Mouse (Mus musculus) intestine, postnatal 0 days (tissue): ENCODE results near the gene Nt5c. TPM values are rescaled to one million over a fixed set of nuclear protein-coding genes. Genes with fewer than 3 reads are reported as not detected.

Experiments
- ATAC-seq: fragments of 200-750 bp; cut with Nextera tagmentation; 2 replicates; pipeline ENCODE4 v1.8.0; 2017; ENCODE audit warnings: mild to moderate bottlenecking, moderate TSS enrichment, moderate library complexity
- H3K27ac ChIP-seq: fragments of 300-500 bp; sonication (generic); 2 replicates; pipeline ENCODE4 v1.5.1; 2014; ENCODE audit warnings: mild to moderate bottlenecking, low read depth, low read length, moderate library complexity
- H3K27me3 ChIP-seq: fragments of 300-500 bp; sonication (generic); replicated peaks from 2 replicates; pipeline ENCODE4 v1.6.1; 2014; ENCODE audit warnings: low read length, mixed read lengths; ENCODE audit not compliant: control insufficient read depth, insufficient read depth
- H3K36me3 ChIP-seq: fragments of 300-500 bp; sonication (generic); 2 replicates; pipeline ENCODE4 v1.6.1; 2014; ENCODE audit warnings: mild to moderate bottlenecking, moderate library complexity; ENCODE audit not compliant: control insufficient read depth, insufficient read depth
- H3K4me1 ChIP-seq: fragments of 300-500 bp; sonication (generic); replicated peaks from 2 replicates; pipeline ENCODE4 v1.6.1; 2014; ENCODE audit warnings: antibody characterized with exemption, low read length, mixed read lengths; ENCODE audit not compliant: control insufficient read depth, insufficient read depth
- H3K4me2 ChIP-seq: fragments of 300-500 bp; sonication (generic); replicated peaks from 2 replicates; pipeline ENCODE4 v1.6.1; 2014; ENCODE audit warnings: low read depth, mild to moderate bottlenecking, moderate library complexity
- H3K4me3 ChIP-seq: fragments of 300-500 bp; sonication (generic); 2 replicates; pipeline ENCODE4 v1.5.1; 2014; ENCODE audit warnings: low read depth, low read length
- H3K9ac ChIP-seq: fragments of 300-500 bp; sonication (generic); 2 replicates; pipeline ENCODE4 v1.6.1; 2014; ENCODE audit warnings: mild to moderate bottlenecking, low read depth, low read length
- H3K9me3 ChIP-seq: fragments of 300-500 bp; sonication (generic); 2 replicates; pipeline ENCODE4 v1.6.1; 2016; ENCODE audit warnings: mixed run types; ENCODE audit not compliant: control insufficient read depth
- CTCF ChIP-seq: sonication (generic); IDR thresholded peaks from 2 replicates; pipeline ENCODE4 v1.5.1; 2016; ENCODE audit warnings: low read depth, mild to moderate bottlenecking, control low read depth, antibody characterized with exemption, moderate library complexity
- WGBS: fragments of 180-500 bp; shearing (Covaris S2); extraction: QIAGEN DNeasy Blood & Tissue Kit; methylation state at CpG from one replicate; pipeline ENCODE4 v1.1.7; 2014; 5-methylcytosine and 5-hydroxymethylcytosine counted together
- polyA plus RNA-seq: library from polyadenylated mRNA; unstranded; fragments of >200 nt; fragmentation: Nextera tagmentation; extraction: Ambion mirVana; gene quantifications from 2 replicates; pipeline ENCODE4 v1.2.1, GENCODE M21; 2015

Gene Nt5c
- polyA plus RNA-seq, 1 experiment from 2014 or later = 189 TPM

GRCm38 (mm10) chr11:115473626-115474275 lies 17.9 kb downstream of the Nt5c start:
- Histone ChIP-seq H3K4me2 (peak overlapping the region; percentile 6; the same call in 1 of the 2 replicates), H3K36me3 (no peaks in the 10 kb centered on the region), H3K27ac (no peak overlapping the region; the same call in 1 of the 2 replicates), H3K9me3 (no peaks in the 10 kb centered on the region), H3K9ac (no peak overlapping the region), H3K4me3 (no peak overlapping the region), H3K4me1 (0 out of 2 replicates have a peak, but pooled peaks cover 6% of the 10 kb centered on the region), H3K27me3 (no peaks in the 10 kb centered on the region)
- WGBS = 24% methylated on average over 15 of the region's 15 CpGs
- peak; percentile 98 for TF ChIP-seq CTCF
- peak; percentile 51 for ATAC-seq

GRCm38 (mm10) chr11:115472183-115472582 lies 19.5 kb downstream of the Nt5c start:
- H3K4me3 ChIP-seq = no peak overlapping the region
- 84% methylated on average over 7 of the region's 7 CpGs for WGBS
- H3K9ac ChIP-seq = no peak overlapping the region
- 0 out of 2 replicates have a peak, but pooled peaks cover 6% of the 10 kb centered on the region for H3K4me1 ChIP-seq
- no peak overlapping the region for H3K4me2 ChIP-seq
- no peaks in the 10 kb centered on the region for H3K27me3 ChIP-seq
- no peaks in the 10 kb centered on the region for H3K36me3 ChIP-seq
- no peak for TF ChIP-seq CTCF
- H3K9me3 ChIP-seq = no peaks in the 10 kb centered on the region
- no peak for ATAC-seq
- H3K27ac ChIP-seq = no peak overlapping the region

- TF ChIP-seq CTCF = no peak
- H3K4me1 ChIP-seq = no peaks in the 10 kb centered on the region; the same call in 1 of the 2 replicates
- H3K4me3 ChIP-seq = no peak overlapping the region
- ATAC-seq = no peak
- H3K27me3 ChIP-seq = no peaks in the 10 kb centered on the region
- no peaks in the 10 kb centered on the region for H3K9me3 ChIP-seq
- WGBS = 48% methylated on average over 4 of the region's 4 CpGs
- H3K27ac ChIP-seq = no peak overlapping the region
- H3K4me2 ChIP-seq = no peak overlapping the region
- no peaks in the 10 kb centered on the region for H3K36me3 ChIP-seq
- no peak overlapping the region for H3K9ac ChIP-seq
Observed at GRCm38 (mm10) chr11:115467217-115467618, 24.4 kb downstream of the Nt5c start.

- 89% methylated on average over 8 of the region's 8 CpGs for WGBS
- no peak overlapping the region for H3K4me3 ChIP-seq
Observed at GRCm38 (mm10) chr11:115464851-115465250, 26.8 kb downstream of the Nt5c start.

GRCm38 (mm10) chr11:115463397-115463796 lies 28.3 kb downstream of the Nt5c start:
- TF ChIP-seq CTCF = no peak
- Histone ChIP-seq H3K4me3 (no peak overlapping the region), H3K4me1 (peaks cover under 1% of the 10 kb centered on the region; the same call in 1 of the 2 replicates), H3K27ac (no peak overlapping the region; the same call in 1 of the 2 replicates), H3K4me2 (peak overlapping the region; percentile 44), H3K27me3 (no peaks in the 10 kb centered on the region), H3K9me3 (no peaks in the 10 kb centered on the region), H3K36me3 (no peaks in the 10 kb centered on the region), H3K9ac (no peak overlapping the region)
- WGBS = 32% methylated on average over 11 of the region's 11 CpGs
- peak; percentile 67 for ATAC-seq

More at GRCm38 (mm10) chr11:115464851-115465250, 26.8 kb downstream of the Nt5c start:
- Histone ChIP-seq H3K4me1 (no peaks in the 10 kb centered on the region; the same call in 1 of the 2 replicates), H3K27ac (no peak overlapping the region), H3K4me2 (no peak overlapping the region), H3K9ac (no peak overlapping the region), H3K36me3 (no peaks in the 10 kb centered on the region), H3K9me3 (no peaks in the 10 kb centered on the region), H3K27me3 (no peaks in the 10 kb centered on the region)
- no peak for ATAC-seq
- TF ChIP-seq CTCF = no peak

- Histone ChIP-seq H3K4me1 (peaks cover 10% of the 10 kb centered on the region; the same call in 1 of the 2 replicates), H3K36me3 (no peaks in the 10 kb centered on the region), H3K9me3 (no peaks in the 10 kb centered on the region), H3K4me3 (no peak within 1 kb of the TSS), H3K4me2 (peak within 1 kb of the TSS; percentile 44), H3K27ac (peak within 1 kb of the TSS; percentile 50; the same call in 1 of the 2 replicates), H3K27me3 (no peaks in the 10 kb centered on the region), H3K9ac (0 out of 2 replicates have a peak within 1 kb of the TSS, but pooled peaks have one; percentile 2)
- peak; percentile 23; the same call in 1 of the 2 replicates for TF ChIP-seq CTCF
- peak; percentile 35 for ATAC-seq
- 53% methylated on average over 16 of the region's 16 CpGs for WGBS
Observed at GRCm38 (mm10) chr11:115462243-115462891, 29.3 kb downstream of the Nt5c start, which contains the start of gene Slc16a5. TSS of gene Slc16a5 (plus strand) at chr11:115462474.
